Mouse (Mus musculus): ENCODE measurements around the gene Pygo2.
A peak's percentile ranks its signal among the peaks of the same experiment; 100 is the strongest.
"Not testable (repeated sequence)": the region's sequence is repeated elsewhere in the genome, so short reads cannot be mapped to it uniquely, and the experiment has no call there.

The Pygo2 gene

DNA sequence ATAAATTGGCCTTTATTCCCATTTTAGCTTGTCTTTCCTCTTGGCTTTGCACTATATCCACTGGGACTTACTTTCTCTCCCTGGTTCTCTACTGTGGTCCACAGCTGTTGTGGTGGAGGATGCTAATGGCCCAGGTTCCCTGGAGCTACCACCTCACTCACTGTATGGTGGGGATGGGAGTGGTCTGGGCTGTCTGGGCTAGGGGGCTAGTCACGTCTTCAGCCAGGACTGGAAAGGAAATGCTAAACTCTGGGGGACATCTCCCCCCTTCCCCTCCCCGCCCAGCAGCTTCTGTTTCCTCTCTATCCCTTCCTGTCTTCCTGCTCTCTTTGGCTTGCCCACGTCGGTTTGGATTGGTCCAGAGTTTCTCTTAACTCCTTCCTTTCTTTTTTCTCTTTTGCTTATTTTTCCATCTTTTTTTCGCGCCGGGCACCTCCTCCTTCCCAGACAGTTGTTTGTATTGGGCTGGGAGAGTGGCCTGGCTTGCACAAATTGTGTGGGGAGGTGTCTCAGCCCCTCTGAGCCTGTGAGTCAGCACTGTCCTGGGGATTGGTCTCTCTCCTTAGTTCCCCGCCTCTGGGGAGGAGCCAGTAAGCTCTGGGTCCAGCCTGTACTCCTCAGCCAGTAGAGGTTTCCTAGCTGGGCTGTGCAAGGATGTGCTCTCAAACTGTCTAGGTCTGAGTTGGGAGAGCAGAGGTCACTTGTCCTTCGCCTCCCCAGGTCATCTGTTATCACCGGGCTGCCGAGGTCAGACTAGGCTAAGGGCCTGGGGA, 8.8 kb upstream of the Pygo2 start:
- peak; percentile 88 to 93 for DNase-seq

DNA sequence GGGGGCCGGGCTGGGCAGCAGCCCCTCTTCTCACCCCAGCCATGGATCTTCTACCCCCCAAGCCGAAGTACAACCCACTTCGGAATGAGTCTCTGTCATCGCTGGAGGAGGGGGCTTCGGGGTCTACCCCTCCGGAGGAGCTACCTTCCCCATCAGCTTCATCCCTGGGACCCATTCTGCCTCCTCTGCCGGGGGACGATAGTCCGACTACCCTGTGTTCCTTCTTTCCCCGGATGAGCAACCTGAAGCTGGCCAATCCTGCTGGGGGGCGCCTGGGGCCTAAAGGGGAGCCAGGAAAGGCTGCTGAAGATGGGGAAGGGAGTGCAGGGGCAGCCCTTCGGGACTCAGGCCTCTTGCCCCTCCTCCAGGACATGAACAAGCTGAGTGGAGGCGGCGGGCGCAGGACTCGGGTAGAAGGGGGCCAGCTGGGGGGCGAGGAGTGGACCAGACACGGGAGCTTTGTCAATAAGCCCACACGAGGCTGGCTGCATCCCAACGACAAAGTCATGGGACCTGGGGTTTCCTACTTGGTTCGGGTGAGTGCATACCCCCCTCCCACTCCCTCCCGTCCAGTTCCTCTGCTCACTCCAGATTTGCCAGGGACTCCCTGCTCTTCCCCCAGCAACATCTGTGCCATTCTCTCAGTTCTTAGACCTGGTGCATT, 8.1 kb upstream of the Pygo2 start:
- peak; percentile 35 to 63 for DNase-seq

- no peak for DNase-seq
Measured at GRCm38 (mm10) chr3:89422556-89423205, 7.3 kb upstream of the Pygo2 start.

- DNase-seq, result no peak
Measured at GRCm38 (mm10) chr3:89424416-89425140, 5.4 kb upstream of the Pygo2 start.

DNA sequence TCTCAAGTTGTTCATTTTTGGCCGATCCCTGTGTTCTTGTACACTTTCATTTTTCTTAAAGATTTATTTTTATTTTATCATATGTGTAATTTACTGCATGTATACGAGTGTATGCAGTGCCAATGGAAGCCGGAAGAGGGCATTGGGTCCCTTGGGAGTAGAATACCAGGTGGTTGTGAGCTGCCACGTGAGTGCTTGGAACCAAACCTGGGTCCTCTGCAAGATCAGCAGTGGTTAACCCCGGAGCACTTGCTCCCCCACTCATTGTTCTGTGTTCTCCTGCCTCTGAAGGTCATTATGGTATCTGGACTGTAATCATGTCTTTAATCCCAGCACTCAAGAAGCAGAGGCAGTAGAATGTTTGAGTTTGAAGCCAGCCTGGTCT, 4.9 kb upstream of the Pygo2 start:
- DNase-seq, result no peak

- DNase-seq, result no peak
Measured at GRCm38 (mm10) chr3:89425876-89426275, 4.1 kb upstream of the Pygo2 start.

DNA sequence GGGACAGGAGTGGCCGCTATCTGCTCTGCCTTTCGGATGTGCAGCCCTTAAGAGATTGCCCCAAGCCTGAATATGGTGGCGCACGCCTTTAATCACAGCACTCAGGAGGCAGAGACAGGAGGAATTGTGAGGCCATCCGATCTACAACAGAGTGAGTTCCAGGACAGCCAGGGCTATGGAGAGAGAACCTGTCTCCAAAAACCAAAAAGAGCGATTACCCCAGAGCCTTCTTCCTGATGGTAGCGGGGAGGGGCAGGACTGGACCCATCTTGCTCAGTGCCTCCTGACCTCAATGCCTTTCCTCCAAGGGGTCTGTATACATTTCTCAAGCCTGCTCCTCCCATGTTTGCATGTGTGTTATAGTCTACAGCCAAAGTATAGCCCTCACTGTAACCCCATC, 993 bp upstream of the Pygo2 start:
- DNase-seq, result not testable (repeated sequence)

- no peak for DNase-seq
Measured at GRCm38 (mm10) chr3:89432606-89433005, 2.6 kb downstream of the Pygo2 start.

GRCm38 (mm10) chr3:89434532-89434931, 4.5 kb downstream of the Pygo2 start:
- DNase-seq, result no peak

DNA sequence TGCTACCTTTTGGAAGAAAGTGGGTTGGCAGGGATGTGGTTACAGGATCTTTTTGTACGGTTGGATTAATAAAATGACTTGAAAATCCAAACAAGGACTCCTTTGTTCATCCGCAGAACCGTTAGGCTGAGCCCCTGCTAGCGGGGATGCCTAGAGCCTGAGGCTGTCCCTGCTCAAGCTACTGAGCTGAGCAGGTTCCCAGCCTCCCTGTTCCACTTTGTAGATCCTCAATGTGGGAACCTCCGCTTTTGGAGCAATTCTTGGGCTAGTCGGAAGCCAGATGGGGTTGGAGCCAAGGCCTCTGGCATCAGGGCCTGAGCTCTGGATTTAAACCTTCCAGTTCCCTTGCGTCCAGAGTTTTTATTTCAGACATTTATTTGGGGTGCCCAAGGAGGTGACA, 5.0 kb downstream of the Pygo2 start:
- no peak for DNase-seq

GRCm38 (mm10) chr3:89436176-89437113, 6.4 kb downstream of the Pygo2 start, which contains the start of gene Pbxip1:
TSS of gene Pbxip1 (plus strand) at chr3:89436706.
- DNase-seq, result peak; percentile 74 to 76

- DNase-seq, result peak; percentile 59
Measured at GRCm38 (mm10) chr3:89437269-89437668, 7.3 kb downstream of the Pygo2 start.

DNA sequence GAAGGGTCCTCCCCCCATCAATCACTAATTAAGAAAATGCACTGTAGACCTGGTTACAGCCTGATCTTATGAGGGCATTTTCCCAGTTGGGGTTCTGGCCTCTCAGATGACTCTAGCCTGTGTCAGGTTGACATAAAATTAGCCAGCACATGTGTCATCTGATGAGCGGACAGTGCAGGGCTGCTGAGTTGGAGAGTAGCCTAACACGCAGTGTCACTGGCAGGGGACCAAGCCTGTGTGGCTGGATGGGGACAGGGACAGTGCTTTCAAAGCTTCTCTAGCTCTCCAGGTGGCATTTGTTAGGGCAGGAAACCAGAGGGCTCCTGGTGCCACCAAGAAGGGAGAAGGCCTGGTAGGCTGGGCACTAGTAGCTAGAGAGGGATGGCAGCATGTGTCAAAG, 10.7 kb downstream of the Pygo2 start:
- DNase-seq, result no peak

- peak; percentile 60 to 80 for DNase-seq
Measured at GRCm38 (mm10) chr3:89448720-89449537, 18.9 kb downstream of the Pygo2 start.

GRCm38 (mm10) chr3:89449541-89449940, 19.5 kb downstream of the Pygo2 start:
- peak; percentile 81 to 85 for DNase-seq

DNA sequence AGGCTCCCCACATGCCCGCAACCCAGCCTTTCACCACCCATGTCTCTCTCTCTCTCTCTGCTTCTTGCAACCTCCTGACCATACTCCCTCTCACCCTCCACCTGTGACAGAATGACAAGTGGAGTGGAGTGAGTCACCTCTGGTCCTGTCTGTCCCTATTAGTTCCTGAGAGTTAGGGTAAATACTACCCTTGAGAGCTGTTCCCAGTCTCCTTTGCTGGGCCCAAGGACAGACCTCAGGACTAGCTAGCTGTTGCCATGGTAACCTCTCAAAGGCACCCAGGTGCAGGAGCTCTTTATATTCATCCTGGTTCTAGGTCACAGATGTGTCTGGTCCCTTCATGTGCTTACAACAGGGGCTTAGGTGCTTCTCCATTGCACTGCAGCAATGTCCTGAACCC, 21.9 kb downstream of the Pygo2 start:
- peak in 1 of 2 experiments; percentile 39 for DNase-seq

DNA sequence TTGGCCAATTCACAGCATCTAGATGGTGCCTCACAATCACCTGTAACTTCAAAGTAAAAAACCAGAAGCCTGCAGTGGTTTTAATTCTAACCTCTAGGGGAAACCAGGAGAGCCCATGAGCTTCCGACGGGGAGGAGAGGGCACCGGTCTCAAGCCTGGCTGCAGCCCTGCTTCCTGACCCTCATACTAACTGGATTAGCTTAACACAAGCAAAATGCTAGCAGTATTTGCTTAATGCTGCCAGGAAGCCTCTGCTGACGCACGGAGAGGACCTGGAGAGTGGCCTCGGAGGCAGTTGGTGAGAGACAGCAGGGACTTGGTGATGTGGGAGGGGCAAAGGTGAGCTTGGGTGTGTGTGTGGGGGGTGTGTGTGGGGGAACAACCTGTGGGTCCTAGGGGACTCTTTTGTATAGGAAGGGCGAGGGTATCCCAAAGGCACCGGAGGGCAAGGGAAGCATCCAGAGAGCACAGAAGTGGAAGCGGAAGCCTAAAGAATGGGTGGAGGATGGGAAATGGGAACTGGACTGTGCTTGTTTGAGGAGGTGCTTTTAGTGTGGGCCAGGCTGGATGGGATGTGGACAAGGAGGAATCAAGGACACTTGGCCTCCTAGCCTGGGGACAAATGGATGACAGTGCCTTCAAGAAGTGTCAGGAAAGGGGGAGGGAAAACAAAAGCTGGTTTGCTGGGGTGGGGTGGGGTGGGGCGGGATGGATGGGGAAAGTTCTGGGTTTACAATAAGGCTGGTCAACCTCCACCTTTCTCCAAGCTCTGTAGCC, 24.6 kb downstream of the Pygo2 start, which contains the start of gene Pmvk:
TSS of gene Pmvk (plus strand) at position 141 of the 777 bp plus-strand sequence.
- no peak for DNase-seq

- no peak for DNase-seq
Measured at GRCm38 (mm10) chr3:89455786-89456285, 25.8 kb downstream of the Pygo2 start.

- peak; percentile 64 to 83 for DNase-seq
Measured at GRCm38 (mm10) chr3:89456726-89457665, 27.0 kb downstream of the Pygo2 start.

Data from lung, postnatal 4 days (tissue).